ENCODE assay signal across 8 mouse cellular contexts in the genomic region with DNA sequence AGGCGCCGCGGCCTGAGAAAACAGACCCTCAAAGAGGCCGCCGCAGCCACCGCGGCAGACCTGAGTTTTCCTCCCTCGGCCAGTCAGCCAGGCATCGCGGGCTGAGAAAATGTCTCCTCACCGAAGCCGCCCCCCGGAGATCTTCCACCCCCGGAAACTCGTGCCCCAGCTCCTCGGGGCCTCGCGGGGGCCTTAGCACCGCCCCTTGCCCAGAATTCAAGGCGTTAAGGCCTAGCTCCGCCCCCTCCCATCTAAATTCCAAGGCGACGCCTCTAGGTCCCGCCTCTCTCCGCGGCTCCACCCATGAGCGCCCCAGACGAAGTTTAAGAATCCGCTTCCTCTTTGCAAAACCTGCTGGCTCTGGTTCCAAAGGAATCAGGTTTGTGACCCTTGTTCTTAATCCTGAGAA. TPM values are rescaled to one million over a fixed set of nuclear protein-coding genes. Genes with fewer than 3 reads are reported as not detected.
DNase-seq lines count a peak whose midpoint lies in the region; ATAC-seq and TF ChIP-seq lines count a peak whose summit lies in the region.

A gene (minus strand): TSS at position 195 of the 409 bp plus-strand sequence.

- H3K4me3 ChIP-seq in CH12.LX (replicated peaks in 1 of 3; ENCODE audit: low read depth in 2 of 3, low read length in 2 of 3, poor library complexity in 1 of 3), result peak within 1 kb of the TSS; percentile 75 to 89 (median 83)
- peak within 1 kb of the TSS; percentile 69 for H3K4me3 ChIP-seq in forebrain, embryonic 10.5 days
- peak within 1 kb of the TSS; percentile 84 for H3K4me3 ChIP-seq in heart, embryonic 15.5 days
- H3K4me3 ChIP-seq in liver, embryonic 16.5 days (ENCODE audit: low read depth, low read length), result peak within 1 kb of the TSS; percentile 82
- H3K4me3 ChIP-seq in neural tube, embryonic 13.5 days, result peak within 1 kb of the TSS; percentile 65
- H3K4me3 ChIP-seq in testis, adult 2 months (ENCODE audit: control insufficient read depth, low read depth, low read length), result peak within 1 kb of the TSS; percentile 96

- in situ Hi-C loops in CH12.LX (cut with MboI; ENCODE audit: low pct_ligation_motif_present, low pct_unique_long_range_greater_than_20kb, low sequenced_read_pairs), result no loop called here

- 17% methylated on average over 29 of the region's 29 CpGs for WGBS in forebrain, embryonic 10.5 days
- WGBS in heart, embryonic 15.5 days, result 10% methylated on average over 27 of the region's 29 CpGs
- WGBS in liver, embryonic 16.5 days (ENCODE audit: insufficient replicate concordance), result 15% methylated on average over 25 of the region's 29 CpGs
- WGBS in neural tube, embryonic 13.5 days, result 17% methylated on average over 27 of the region's 29 CpGs

- H3K27me3 ChIP-seq in CH12.LX (replicated peaks), result no peaks in the 10 kb centered on the region
- peaks cover 71% of the 10 kb centered on the region for H3K27me3 ChIP-seq in forebrain, embryonic 10.5 days (ENCODE audit: poor library complexity, severe bottlenecking)
- no peaks in the 10 kb centered on the region for H3K27me3 ChIP-seq in heart, embryonic 15.5 days
- no peaks in the 10 kb centered on the region for H3K27me3 ChIP-seq in liver, embryonic 16.5 days (ENCODE audit: control insufficient read depth, insufficient read depth, low read depth, low read length)
- no peaks in the 10 kb centered on the region for H3K27me3 ChIP-seq in neural tube, embryonic 13.5 days
- no peaks in the 10 kb centered on the region for H3K27me3 ChIP-seq in testis, adult 2 months (ENCODE audit: control insufficient read depth, insufficient read depth, low read length)

- peak; percentile 92 for DNase-seq in CH12.LX (ENCODE audit: extremely low read depth)
- peak; percentile 81 for DNase-seq in c-Kit-positive CD71-negative TER-119-negative erythroid progenitor cells, embryonic 14.5 days (ENCODE audit: low read depth)
- DNase-seq in forebrain, embryonic 10.5 days (ENCODE audit: extremely low spot score, low spot score), result peak; percentile 79
- peak; percentile 93 for DNase-seq in kidney, postnatal 25 days

- H3K9me3 ChIP-seq in CH12.LX (replicated peaks; ENCODE audit: low read length), result peaks cover 1% of the 10 kb centered on the region
- no peaks in the 10 kb centered on the region for H3K9me3 ChIP-seq in forebrain, embryonic 10.5 days
- H3K9me3 ChIP-seq in heart, embryonic 15.5 days (replicated peaks), result no peaks in the 10 kb centered on the region
- no peaks in the 10 kb centered on the region; the same call in 1 of the 2 replicates for H3K9me3 ChIP-seq in liver, embryonic 16.5 days (replicated peaks; ENCODE audit: control insufficient read depth, low read length)
- H3K9me3 ChIP-seq in neural tube, embryonic 13.5 days, result no peaks in the 10 kb centered on the region

- peak within 1 kb of the TSS; percentile 97 for H3K9ac ChIP-seq in CH12.LX (ENCODE audit: insufficient read depth, low read depth)
- peak within 1 kb of the TSS; percentile 79 for H3K9ac ChIP-seq in heart, embryonic 15.5 days
- peak within 1 kb of the TSS; percentile 90 for H3K9ac ChIP-seq in liver, embryonic 16.5 days (ENCODE audit: low read depth, low read length)
- peak within 1 kb of the TSS; percentile 81 for H3K9ac ChIP-seq in neural tube, embryonic 13.5 days

- peaks cover 11 to 32% of the 10 kb centered on the region in 2 experiments for H3K36me3 ChIP-seq in CH12.LX (replicated peaks in 1 of 2; ENCODE audit: control insufficient read depth in 1 of 2, insufficient read depth in 1 of 2, low read length in 1 of 2)
- H3K36me3 ChIP-seq in forebrain, embryonic 10.5 days (replicated peaks), result peaks cover 34% of the 10 kb centered on the region
- peaks cover 8% of the 10 kb centered on the region; the same call in 1 of the 2 replicates for H3K36me3 ChIP-seq in heart, embryonic 15.5 days
- H3K36me3 ChIP-seq in liver, embryonic 16.5 days (ENCODE audit: control insufficient read depth, insufficient read depth), result peaks cover 9% of the 10 kb centered on the region
- H3K36me3 ChIP-seq in neural tube, embryonic 13.5 days, result peaks cover 19% of the 10 kb centered on the region
- no peaks in the 10 kb centered on the region for H3K36me3 ChIP-seq in testis, adult 2 months (ENCODE audit: control insufficient read depth, insufficient read depth, low read length)

- peak within 1 kb of the TSS; percentile 96 for H3K27ac ChIP-seq in CH12.LX (ENCODE audit: insufficient read depth, low read depth)
- peak within 1 kb of the TSS; percentile 95 for H3K27ac ChIP-seq in forebrain, embryonic 10.5 days
- peak within 1 kb of the TSS; percentile 98 for H3K27ac ChIP-seq in heart, embryonic 15.5 days
- peak within 1 kb of the TSS; percentile 98 for H3K27ac ChIP-seq in liver, embryonic 16.5 days (ENCODE audit: low read length)
- peak within 1 kb of the TSS; percentile 95 for H3K27ac ChIP-seq in neural tube, embryonic 13.5 days (replicated peaks)
- peak within 1 kb of the TSS; percentile 99 for H3K27ac ChIP-seq in testis, adult 2 months (ENCODE audit: control insufficient read depth, insufficient read depth, low read depth, low read length)

- no peak for TF ChIP-seq RAD21 in CH12.LX (IDR thresholded peaks at IDR 0.05; ENCODE audit: low read depth, low read length)

- dilution Hi-C loops in CH12.LX (cut with MboI; ENCODE audit: extremely low pct_ligation_motif_present, extremely low pct_unique_long_range_greater_than_20kb, low sequenced_read_pairs), result no loop called here

- no peaks in the 10 kb centered on the region for H3K4me1 ChIP-seq in CH12.LX (ENCODE audit: control insufficient read depth in 1 of 2, insufficient read depth in 2 of 2)
- peaks cover 5% of the 10 kb centered on the region; the same call in 1 of the 2 replicates for H3K4me1 ChIP-seq in forebrain, embryonic 10.5 days
- H3K4me1 ChIP-seq in heart, embryonic 15.5 days (replicated peaks), result peaks cover 3% of the 10 kb centered on the region
- peaks cover 2% of the 10 kb centered on the region for H3K4me1 ChIP-seq in liver, embryonic 16.5 days (ENCODE audit: control insufficient read depth, low read depth, low read length)
- H3K4me1 ChIP-seq in neural tube, embryonic 13.5 days (replicated peaks), result peaks cover 15% of the 10 kb centered on the region; the same call in 1 of the 2 replicates
- H3K4me1 ChIP-seq in testis, adult 2 months (ENCODE audit: control insufficient read depth, insufficient read depth, low read length), result no peaks in the 10 kb centered on the region; the same call in 1 of the 2 replicates

- peak; percentile 95 for ATAC-seq in heart, embryonic 15.5 days (replicated peaks; ENCODE audit: insufficient number of reproducible peaks, insufficient read depth, low FRiP score, low read depth)
- ATAC-seq in liver, embryonic 16.5 days (ENCODE audit: low read depth), result peak; percentile 91
- peak; percentile 99 for ATAC-seq in neural tube, embryonic 13.5 days (ENCODE audit: low read depth)

- no peak for TF ChIP-seq EP300 in CH12.LX (IDR thresholded peaks at IDR 0.05; ENCODE audit: low read length)

- peak within 1 kb of the TSS; percentile 82 for H3K4me2 ChIP-seq in CH12.LX (ENCODE audit: insufficient read depth, low read depth, poor library complexity, severe bottlenecking)
- H3K4me2 ChIP-seq in heart, embryonic 15.5 days, result peak within 1 kb of the TSS; percentile 63
- H3K4me2 ChIP-seq in liver, embryonic 16.5 days (ENCODE audit: low read depth, low read length), result peak within 1 kb of the TSS; percentile 63
- H3K4me2 ChIP-seq in neural tube, embryonic 13.5 days, result peak within 1 kb of the TSS; percentile 62

- H3K79me2 ChIP-seq in CH12.LX (replicated peaks; ENCODE audit: control insufficient read depth, extremely low read depth, insufficient read depth, poor library complexity, severe bottlenecking), result peaks cover 15% of the 10 kb centered on the region

- peak; percentile 77 for TF ChIP-seq POLR2A in CH12.LX (IDR thresholded peaks at IDR 0.05; ENCODE audit: low read depth, low read length)
- TF ChIP-seq POLR2A in testis, adult 2 months (IDR thresholded peaks at IDR 0.05; ENCODE audit: control insufficient read depth, low read depth, low read length), result peak; percentile 44

- TF ChIP-seq CTCF in CH12.LX (conservative IDR thresholded peaks at IDR 0.05 in 1 of 2, IDR thresholded peaks at IDR 0.05 in 1 of 2; ENCODE audit: low read depth in 2 of 2, low read length in 2 of 2), result no peak
- TF ChIP-seq CTCF in testis, adult 2 months (IDR thresholded peaks at IDR 0.05; ENCODE audit: control insufficient read depth, insufficient read depth, insufficient replicate concordance, low read depth, low read length), result no peak

TF ChIP-seq in CH12.LX, 34 proteins besides CTCF, POLR2A, EP300 and RAD21 (continues in another document):
- TF ChIP-seq CHD1 (IDR thresholded peaks at IDR 0.05; ENCODE audit: low read depth, low read length), result no peak
- TF ChIP-seq JUND (conservative IDR thresholded peaks at IDR 0.05; ENCODE audit: low read depth, low read length), result no peak
- TF ChIP-seq CHD2 (IDR thresholded peaks at IDR 0.05; ENCODE audit: low read length), result no peak
- peak; percentile 36; the same call in 1 of the 2 replicates for TF ChIP-seq MXI1 (IDR thresholded peaks at IDR 0.05; ENCODE audit: low read depth, low read length)
- TF ChIP-seq MAZ (IDR thresholded peaks at IDR 0.05; ENCODE audit: low read depth, low read length), result 0 out of 2 replicates have a peak, but pooled peaks have one; percentile 41
- TF ChIP-seq SIN3A (IDR thresholded peaks at IDR 0.05; ENCODE audit: low read length), result 0 out of 2 replicates have a peak, but pooled peaks have one; percentile 6
- no peak for TF ChIP-seq PAX5 (IDR thresholded peaks at IDR 0.05; ENCODE audit: low read length)
- TF ChIP-seq ZMIZ1 (IDR thresholded peaks at IDR 0.05; ENCODE audit: low read depth, low read length), result peak; percentile 25; the same call in 1 of the 2 replicates
- TF ChIP-seq HCFC1 (IDR thresholded peaks at IDR 0.05; ENCODE audit: low read depth, low read length), result peak; percentile 53
- TF ChIP-seq E2F4 (IDR thresholded peaks at IDR 0.05; ENCODE audit: insufficient replicate concordance, low read depth, low read length), result no peak
- TF ChIP-seq ZKSCAN1 (IDR thresholded peaks at IDR 0.05; ENCODE audit: borderline replicate concordance, low read depth, low read length), result no peak
- TF ChIP-seq ELF1 (IDR thresholded peaks at IDR 0.05; ENCODE audit: low read depth, low read length), result peak; percentile 52
- 0 out of 2 replicates have a peak, but pooled peaks have one; percentile 73 for TF ChIP-seq POLR2AphosphoS2 (IDR thresholded peaks at IDR 0.05; ENCODE audit: low read depth, low read length)

RNA-seq across cellular contexts. Expression of the gene that starts here (rescaled TPM):
- 13.7 and 15.2 TPM in 2 replicates for total RNA-seq in CH12.LX (2012; rRNA removed)
- total RNA-seq in CH12.LX (2014; rRNA removed), result 14.2 and 16.5 TPM in 2 replicates
- polyA plus RNA-seq in CH12.LX (2012; ENCODE audit: insufficient read length, low read depth), result 76.8 and 89.1 TPM in 2 replicates
- 67.8 and 74.2 TPM in 2 replicates for polyA plus RNA-seq in forebrain, embryonic 10.5 days (2016; fragmentation: Nextera tagmentation; extraction: Ambion mirVana)
- polyA plus RNA-seq in heart, embryonic 15.5 days (2015; fragmentation: Nextera tagmentation; extraction: Ambion mirVana), result 26.3 and 27.8 TPM in 2 replicates
- 11.0 and 12.7 TPM in 2 replicates for polyA plus RNA-seq in liver, embryonic 16.5 days (2015; fragmentation: Nextera tagmentation; extraction: Ambion mirVana)
- polyA plus RNA-seq in neural tube, embryonic 13.5 days (2015; fragmentation: Nextera tagmentation; extraction: Ambion mirVana), result 58.5 and 61.6 TPM in 2 replicates
- polyA plus RNA-seq in testis, adult 2 months (2012; rRNA removed), result 5.0 and 5.1 TPM in 2 replicates

Comparison
In these comparisons a context has a peak if more than half of its experiments do, and no peak if none do; other contexts are left out.
1. Peak in every context shown above with its lines: DNase-seq, ATAC-seq, H3K4me3 ChIP-seq and H3K27ac ChIP-seq.